Mouse (Mus musculus) forebrain, embryonic 13.5 days (tissue): ENCODE data around the gene Pla2g4e. TPM values are rescaled to one million over a fixed set of nuclear protein-coding genes. Genes with fewer than 3 reads are reported as not detected.
A peak's percentile ranks its signal among the peaks of the same experiment; 100 is the strongest.

ENCODE experiments used
- ATAC-seq: fragments of 200-750 bp; cut with Nextera tagmentation; 2 replicates; pipeline ENCODE4 v1.8.0; 2017
- H3K27ac ChIP-seq: fragments of 300-500 bp; sonication (generic); 2 replicates; pipeline ENCODE4 v1.5.1; 2015; ENCODE audit warnings: inconsistent platforms, mild to moderate bottlenecking, moderate library complexity
- H3K27me3 ChIP-seq: fragments of 300-500 bp; sonication (generic); 2 replicates; pipeline ENCODE4 v1.6.1; 2015; ENCODE audit warnings: mild to moderate bottlenecking, inconsistent platforms
- H3K36me3 ChIP-seq: fragments of 300-500 bp; sonication (generic); 2 replicates; pipeline ENCODE4 v1.6.1; 2015; ENCODE audit warnings: mild to moderate bottlenecking, inconsistent platforms; ENCODE audit not compliant: poor library complexity, severe bottlenecking
- H3K4me1 ChIP-seq: fragments of 300-500 bp; sonication (generic); 2 replicates; pipeline ENCODE4 v1.6.1; 2015; ENCODE audit warnings: inconsistent platforms
- H3K4me2 ChIP-seq: fragments of 300-500 bp; sonication (generic); 2 replicates; pipeline ENCODE4 v1.6.1; 2015; ENCODE audit warnings: inconsistent platforms, mild to moderate bottlenecking, moderate library complexity
- H3K4me3 ChIP-seq: fragments of 300-500 bp; sonication (generic); 2 replicates; pipeline ENCODE4 v1.5.1; 2015; ENCODE audit warnings: mild to moderate bottlenecking, inconsistent platforms
- H3K9ac ChIP-seq: fragments of 300-500 bp; sonication (generic); 2 replicates; pipeline ENCODE4 v1.6.1; 2015; ENCODE audit warnings: mild to moderate bottlenecking, inconsistent platforms
- H3K9me3 ChIP-seq: fragments of 300-500 bp; sonication (generic); replicated peaks from 2 replicates; pipeline ENCODE4 v1.6.1; 2016; ENCODE audit warnings: inconsistent platforms
- WGBS: fragments of 180-500 bp; shearing (Covaris S2); methylation state at CpG from one replicate; pipeline ENCODE4 v1.1.7; 2015; 5-methylcytosine and 5-hydroxymethylcytosine counted together
- polyA plus RNA-seq: library from polyadenylated mRNA; unstranded; fragments of >200 nt; fragmentation: Nextera tagmentation; extraction: Ambion mirVana; gene quantifications from 2 replicates; pipeline ENCODE4 v1.2.1, GENCODE M21; 2015

The Pla2g4e gene
- polyA plus RNA-seq, 1 experiment from 2014 or later, result 0.27 TPM

GRCm38 (mm10) chr2:120170726-120171125 lies 74.4 kb downstream of the Pla2g4e start:
- H3K9ac ChIP-seq, result no peak overlapping the region
- ATAC-seq, result no peak
- no peak overlapping the region for H3K27ac ChIP-seq
- no peaks in the 10 kb centered on the region for H3K4me1 ChIP-seq
- H3K36me3 ChIP-seq, result no peaks in the 10 kb centered on the region
- H3K9me3 ChIP-seq, result no peaks in the 10 kb centered on the region
- no peaks in the 10 kb centered on the region for H3K27me3 ChIP-seq
- 58% methylated on average over 1 of the region's 1 CpGs for WGBS
- no peak overlapping the region for H3K4me3 ChIP-seq
- H3K4me2 ChIP-seq, result no peak overlapping the region

- no peak overlapping the region for H3K4me2 ChIP-seq
- no peak overlapping the region for H3K9ac ChIP-seq
- no peak overlapping the region for H3K4me3 ChIP-seq
- H3K9me3 ChIP-seq, result no peaks in the 10 kb centered on the region
- 81% methylated on average over 3 of the region's 3 CpGs for WGBS
- H3K27me3 ChIP-seq, result no peaks in the 10 kb centered on the region
- H3K27ac ChIP-seq, result no peak overlapping the region
- no peaks in the 10 kb centered on the region for H3K36me3 ChIP-seq
- H3K4me1 ChIP-seq, result no peaks in the 10 kb centered on the region
- ATAC-seq, result no peak
Observed at GRCm38 (mm10) chr2:120169382-120169781, 75.8 kb downstream of the Pla2g4e start.

- H3K27me3 ChIP-seq, result no peaks in the 10 kb centered on the region
- H3K4me1 ChIP-seq, result no peaks in the 10 kb centered on the region
- no peaks in the 10 kb centered on the region for H3K36me3 ChIP-seq
- H3K9ac ChIP-seq, result no peak overlapping the region
- no peak overlapping the region for H3K4me3 ChIP-seq
- H3K4me2 ChIP-seq, result no peak overlapping the region
- WGBS, result 89% methylated on average over 8 of the region's 8 CpGs
- no peaks in the 10 kb centered on the region for H3K9me3 ChIP-seq
- ATAC-seq, result no peak
- H3K27ac ChIP-seq, result no peak overlapping the region
Observed at GRCm38 (mm10) chr2:120167763-120168162, 77.4 kb downstream of the Pla2g4e start.

GRCm38 (mm10) chr2:120165474-120165873 lies 79.7 kb downstream of the Pla2g4e start:
- Histone ChIP-seq H3K9ac (no peak overlapping the region), H3K4me3 (no peak overlapping the region), H3K27ac (no peak overlapping the region), H3K9me3 (no peaks in the 10 kb centered on the region), H3K36me3 (no peaks in the 10 kb centered on the region), H3K27me3 (no peaks in the 10 kb centered on the region), H3K4me2 (no peak overlapping the region), H3K4me1 (no peaks in the 10 kb centered on the region)
- ATAC-seq, result no peak
- WGBS, result 82% methylated on average over 10 of the region's 10 CpGs

GRCm38 (mm10) chr2:120159434-120159833 lies 85.7 kb downstream of the Pla2g4e start:
- no peaks in the 10 kb centered on the region for H3K9me3 ChIP-seq
- ATAC-seq, result no peak
- H3K4me3 ChIP-seq, result no peak overlapping the region
- 83% methylated on average over 2 of the region's 2 CpGs for WGBS
- no peak overlapping the region for H3K9ac ChIP-seq
- no peaks in the 10 kb centered on the region for H3K36me3 ChIP-seq
- H3K4me1 ChIP-seq, result no peaks in the 10 kb centered on the region
- H3K27me3 ChIP-seq, result no peaks in the 10 kb centered on the region
- H3K27ac ChIP-seq, result no peak overlapping the region
- no peak overlapping the region for H3K4me2 ChIP-seq

GRCm38 (mm10) chr2:120158846-120159245 lies 86.3 kb downstream of the Pla2g4e start:
- Histone ChIP-seq H3K9ac (no peak overlapping the region), H3K9me3 (no peaks in the 10 kb centered on the region)
- WGBS, result 33% methylated on average over 1 of the region's 1 CpGs

GRCm38 (mm10) chr2:120158016-120158415 lies 87.1 kb downstream of the Pla2g4e start:
- Histone ChIP-seq H3K4me2 (no peak overlapping the region), H3K4me3 (no peak overlapping the region), H3K9ac (no peak overlapping the region), H3K9me3 (no peaks in the 10 kb centered on the region), H3K4me1 (peaks cover 8% of the 10 kb centered on the region), H3K27ac (no peak overlapping the region), H3K36me3 (no peaks in the 10 kb centered on the region), H3K27me3 (peaks cover 9% of the 10 kb centered on the region; the same call in 1 of the 2 replicates)
- WGBS, result 65% methylated on average over 5 of the region's 5 CpGs
- ATAC-seq, result no peak

More at GRCm38 (mm10) chr2:120158846-120159245, 86.3 kb downstream of the Pla2g4e start:
- H3K27ac ChIP-seq, result no peak overlapping the region
- no peak overlapping the region for H3K4me2 ChIP-seq
- no peak overlapping the region for H3K4me3 ChIP-seq
- ATAC-seq, result no peak
- H3K27me3 ChIP-seq, result peaks cover under 1% of the 10 kb centered on the region; the same call in 1 of the 2 replicates
- H3K36me3 ChIP-seq, result no peaks in the 10 kb centered on the region
- peaks cover 2% of the 10 kb centered on the region for H3K4me1 ChIP-seq

- no peaks in the 10 kb centered on the region for H3K36me3 ChIP-seq
- no peak overlapping the region for H3K27ac ChIP-seq
- H3K4me3 ChIP-seq, result no peak overlapping the region
- no peak for ATAC-seq
- H3K9ac ChIP-seq, result no peak overlapping the region
- peaks cover 8% of the 10 kb centered on the region for H3K4me1 ChIP-seq
- H3K4me2 ChIP-seq, result no peak overlapping the region
- peaks cover 9% of the 10 kb centered on the region; the same call in 1 of the 2 replicates for H3K27me3 ChIP-seq
- 73% methylated on average over 2 of the region's 2 CpGs for WGBS
- H3K9me3 ChIP-seq, result no peaks in the 10 kb centered on the region
Observed at GRCm38 (mm10) chr2:120157606-120158005, 87.5 kb downstream of the Pla2g4e start.

GRCm38 (mm10) chr2:120154361-120154894 lies 90.7 kb downstream of the Pla2g4e start, which contains the start of gene Ehd4:
Gene Ehd4, minus strand, starts transcription at chr2:120154606.
- H3K4me1 ChIP-seq, result peaks cover 8% of the 10 kb centered on the region
- WGBS, result under 1% methylated on average over 46 of the region's 53 CpGs
- ATAC-seq, result peak; percentile 100
- no peak within 1 kb of the TSS for H3K27ac ChIP-seq
- peak within 1 kb of the TSS; percentile 67 for H3K4me3 ChIP-seq
- H3K36me3 ChIP-seq, result no peaks in the 10 kb centered on the region
- peaks cover 9% of the 10 kb centered on the region; the same call in 1 of the 2 replicates for H3K27me3 ChIP-seq
- H3K9ac ChIP-seq, result peak within 1 kb of the TSS; percentile 76
- no peaks in the 10 kb centered on the region for H3K9me3 ChIP-seq
- peak within 1 kb of the TSS; percentile 99 for H3K4me2 ChIP-seq

- Histone ChIP-seq H3K27me3 (peaks cover 9% of the 10 kb centered on the region; the same call in 1 of the 2 replicates), H3K4me2 (peak overlapping the region; percentile 99), H3K4me3 (peak overlapping the region; percentile 67), H3K9me3 (no peaks in the 10 kb centered on the region), H3K4me1 (peaks cover 8% of the 10 kb centered on the region), H3K36me3 (no peaks in the 10 kb centered on the region), H3K9ac (peak overlapping the region; percentile 76), H3K27ac (no peak overlapping the region)
- 5% methylated on average over 38 of the region's 38 CpGs for WGBS
- 0 out of 2 replicates have a peak, but pooled peaks have one; percentile 0 for ATAC-seq
Observed at GRCm38 (mm10) chr2:120153586-120154360, 91.4 kb downstream of the Pla2g4e start.

- peaks cover 9% of the 10 kb centered on the region; the same call in 1 of the 2 replicates for H3K27me3 ChIP-seq
Observed at GRCm38 (mm10) chr2:120150571-120150970, 94.6 kb downstream of the Pla2g4e start.

GRCm38 (mm10) chr2:120149634-120150033 lies 95.5 kb downstream of the Pla2g4e start:
- WGBS, result 91% methylated on average over 7 of the region's 7 CpGs
- Histone ChIP-seq H3K9me3 (no peaks in the 10 kb centered on the region), H3K4me1 (peaks cover 8% of the 10 kb centered on the region), H3K36me3 (no peaks in the 10 kb centered on the region), H3K4me3 (no peak overlapping the region), H3K4me2 (no peak overlapping the region), H3K9ac (no peak overlapping the region), H3K27me3 (peaks cover 9% of the 10 kb centered on the region; the same call in 1 of the 2 replicates), H3K27ac (no peak overlapping the region)
- no peak for ATAC-seq

More at GRCm38 (mm10) chr2:120150571-120150970, 94.6 kb downstream of the Pla2g4e start:
- Histone ChIP-seq H3K4me2 (no peak overlapping the region), H3K9me3 (no peaks in the 10 kb centered on the region), H3K9ac (no peak overlapping the region), H3K27ac (no peak overlapping the region), H3K4me1 (peaks cover 8% of the 10 kb centered on the region), H3K4me3 (no peak overlapping the region), H3K36me3 (no peaks in the 10 kb centered on the region)
- ATAC-seq, result no peak
- WGBS, result 87% methylated on average over 3 of the region's 3 CpGs
